Mouse (Mus musculus) adrenal gland, postnatal 0 days (tissue): Measurements from ENCODE around the gene 4930470P17Rik. TPM values are rescaled to one million over a fixed set of nuclear protein-coding genes. Genes with fewer than 3 reads are reported as not detected.

Experiments
- polyA plus RNA-seq: library from polyadenylated mRNA; unstranded; fragments of >200 nt; fragmentation: Nextera tagmentation; extraction: Ambion mirVana; gene quantifications from 2 replicates; pipeline ENCODE4 v1.2.1, GENCODE M21; 2015

The 4930470P17Rik gene
- polyA plus RNA-seq = not detected in 2 replicates

GRCm38 (mm10) chr2:170601917-170602316 is at the start of gene 4930470P17Rik:
Gene 4930470P17Rik (minus strand): TSS chr2:170602017.

Other genes with a start within 250 kb of the 4930470P17Rik start
- gene Bcas1, start 174.2 kb downstream of the 4930470P17Rik start, polyA plus RNA-seq = 0.55 and 1.3 TPM in 2 replicates
- 107 and 186 TPM in 2 replicates for gene Pfdn4, start 105.6 kb downstream of the 4930470P17Rik start, polyA plus RNA-seq
- 0.10 TPM in 1 of 2 replicates, not detected in the other for gene Cyp24a1, start 104.9 kb downstream of the 4930470P17Rik start, polyA plus RNA-seq
- 2.0 and 2.7 TPM in 2 replicates for gene Dok5, start 129.8 kb upstream of the 4930470P17Rik start, polyA plus RNA-seq